31 mouse cellular contexts compared by ENCODE assay signal in the genomic region with DNA sequence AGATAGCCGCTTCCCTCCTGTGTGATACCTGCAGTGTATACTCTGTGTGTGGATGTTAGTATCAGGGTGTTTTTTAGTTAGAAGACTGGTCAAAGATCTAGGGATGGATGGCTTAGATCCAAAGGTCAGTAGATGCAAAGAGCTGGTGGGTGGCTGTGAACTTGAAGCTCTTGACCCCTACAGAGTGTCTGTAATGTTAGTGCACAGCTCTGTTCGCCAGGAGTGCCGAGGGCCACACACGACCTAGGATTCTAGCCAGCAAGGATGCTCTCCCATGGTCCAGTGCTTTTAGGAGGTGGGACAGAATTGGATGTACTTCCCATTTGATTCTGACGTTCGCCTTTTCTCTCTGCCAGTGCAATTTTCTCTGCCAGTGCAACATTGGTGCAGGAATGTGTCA.
"Had no signal": no experiment of that assay in that cellular context is flagged by ENCODE, and none has a peak within 500 bp of the region (broad histone marks: within the 10 kb centered on the region; RNA-seq: fewer than 3 reads in every experiment).

No protein-coding gene starts in this region.

- ATAC-seq: hindbrain, embryonic 16.5 days; hindbrain, postnatal 0 days; inflammation-experienced regulatory T-cells, adult 6 months; intestine, embryonic 15.5 days; intestine, embryonic 16.5 days; intestine, postnatal 0 days had no signal

- H3K36me3 ChIP-seq: hindbrain, embryonic 12.5 days; hindbrain, embryonic 15.5 days had no signal

- H3K27ac ChIP-seq: heart, embryonic 10.5 days; heart, embryonic 13.5 days; heart, embryonic 15.5 days; hindbrain, embryonic 10.5 days; hindbrain, embryonic 12.5 days; hindbrain, embryonic 13.5 days; hindbrain, embryonic 14.5 days; hindbrain, embryonic 15.5 days; hindbrain, postnatal 0 days; intestine, embryonic 15.5 days; kidney, embryonic 15.5 days; kidney, postnatal 0 days; layer of hippocampus, adult 2 months; left cerebral cortex, adult 2 months had no signal

- DNase-seq: heart, postnatal 10 days; heart, postnatal 14 days; heart, postnatal 36 days; heart, postnatal 4 days; kidney, adult 11 months; kidney, adult 18-20 months; kidney, adult 8-10 months; kidney, postnatal 10 days; kidney, postnatal 25 days; layer of hippocampus, adult 9-11 months; layer of hippocampus, postnatal 36 days had no signal

- H3K4me3 ChIP-seq: heart, embryonic 10.5 days; heart, embryonic 12.5 days; heart, embryonic 13.5 days; heart, embryonic 15.5 days; hindbrain, embryonic 10.5 days; hindbrain, embryonic 12.5 days; hindbrain, embryonic 13.5 days; hindbrain, embryonic 15.5 days; intestine, embryonic 15.5 days; kidney, embryonic 15.5 days; layer of hippocampus, adult 2 months; left cerebral cortex, adult 2 months had no signal

- H3K9me3 ChIP-seq: heart, embryonic 10.5 days; heart, embryonic 12.5 days; heart, embryonic 13.5 days; heart, embryonic 15.5 days; hindbrain, embryonic 10.5 days; hindbrain, embryonic 12.5 days; hindbrain, embryonic 13.5 days; hindbrain, embryonic 15.5 days; intestine, embryonic 15.5 days; kidney, embryonic 15.5 days had no signal

- H3K27me3 ChIP-seq: heart, embryonic 12.5 days; heart, embryonic 13.5 days; heart, embryonic 15.5 days; hindbrain, embryonic 12.5 days; hindbrain, embryonic 13.5 days; hindbrain, embryonic 15.5 days; intestine, embryonic 15.5 days; kidney, embryonic 15.5 days had no signal

- H3K4me1 ChIP-seq: hindbrain, embryonic 15.5 days had no signal

- H3K9ac ChIP-seq: heart, embryonic 12.5 days; heart, embryonic 13.5 days; heart, embryonic 15.5 days; hindbrain, embryonic 12.5 days; hindbrain, embryonic 13.5 days; hindbrain, embryonic 14.5 days; hindbrain, embryonic 15.5 days; intestine, embryonic 15.5 days; kidney, embryonic 15.5 days had no signal

- H3K4me2 ChIP-seq: heart, embryonic 11.5 days; heart, embryonic 12.5 days; heart, embryonic 13.5 days; heart, embryonic 15.5 days; hindbrain, embryonic 12.5 days; hindbrain, embryonic 13.5 days; hindbrain, embryonic 14.5 days; hindbrain, embryonic 15.5 days; intestine, embryonic 15.5 days; kidney, embryonic 15.5 days had no signal
